Mouse (Mus musculus) gastrocnemius, adult 8-10 months (tissue): ENCODE measurements at regions not wholly inside any gene's neighbourhood (a gene's known extent, or its start where the extent isn't known, plus 50 kb on each side); places are given as distances from the start of the nearest gene placed in this dataset.

Source experiments
- DNase-seq, 2 experiments: peaks; one replicate each; pipeline ENCODE4 v3.0.0; 2022; ENCODE audit warnings: low spot score in 2 of 2

GRCm38 (mm10) chr4:64812812-64813211 is 311.2 kb upstream of the Pappa start:
- DNase-seq, result no peak

- DNase-seq, result no peak
These were observed 291.1 kb upstream of the Pappa start for GRCm38 (mm10) chr4:64832882-64833281.

- no peak for DNase-seq
These were observed 249.5 kb upstream of the Pappa start for GRCm38 (mm10) chr4:64874521-64874920.

GRCm38 (mm10) chr4:64876924-64877323 is 247.1 kb upstream of the Pappa start:
- no peak for DNase-seq

- no peak for DNase-seq
These were observed 226.0 kb upstream of the Pappa start for GRCm38 (mm10) chr4:64897935-64898334.

GRCm38 (mm10) chr4:64901091-64901845 is 222.7 kb upstream of the Pappa start:
- no peak for DNase-seq

GRCm38 (mm10) chr4:64923751-64924150 is 200.2 kb upstream of the Pappa start:
- DNase-seq, result no peak

GRCm38 (mm10) chr4:64928553-64928952 is 195.4 kb upstream of the Pappa start:
- no peak for DNase-seq

- DNase-seq, result no peak
These were observed 178.4 kb upstream of the Pappa start for GRCm38 (mm10) chr4:64945547-64945946.

- no peak for DNase-seq
These were observed 171.3 kb upstream of the Pappa start for GRCm38 (mm10) chr4:64952651-64953050.

GRCm38 (mm10) chr4:64958843-64959242 is 165.1 kb upstream of the Pappa start:
- DNase-seq, result no peak

- no peak for DNase-seq
These were observed 162.2 kb upstream of the Pappa start for GRCm38 (mm10) chr4:64961796-64962195.
